Mouse (Mus musculus) intestine, embryonic 16.5 days (tissue): ENCODE results near the gene Sec23b. TPM values are rescaled to one million over a fixed set of nuclear protein-coding genes. Genes with fewer than 3 reads are reported as not detected.
A peak's percentile ranks its signal among the peaks of the same experiment; 100 is the strongest.

Source experiments
- ATAC-seq: fragments of 200-750 bp; cut with Nextera tagmentation; 2 replicates; pipeline ENCODE4 v1.8.0; 2017; ENCODE audit warnings: moderate TSS enrichment, moderate library complexity
- H3K27ac ChIP-seq: fragments of 300-500 bp; sonication (generic); 2 replicates; pipeline ENCODE4 v1.5.1; 2014; ENCODE audit warnings: mild to moderate bottlenecking, low read length
- H3K27me3 ChIP-seq: fragments of 300-500 bp; sonication (generic); replicated peaks from 2 replicates; pipeline ENCODE4 v1.6.1; 2014; ENCODE audit warnings: low read length, control low read depth, mixed read lengths; ENCODE audit not compliant: control insufficient read depth, insufficient read depth
- H3K36me3 ChIP-seq: fragments of 300-500 bp; sonication (generic); 2 replicates; pipeline ENCODE4 v1.6.1; 2014; ENCODE audit warnings: low read length, control low read depth; ENCODE audit not compliant: control insufficient read depth, insufficient read depth
- H3K4me1 ChIP-seq: fragments of 300-500 bp; sonication (generic); 2 replicates; pipeline ENCODE4 v1.6.1; 2014; ENCODE audit warnings: low read length, control low read depth, mixed read lengths; ENCODE audit not compliant: control insufficient read depth, insufficient read depth
- H3K4me2 ChIP-seq: fragments of 300-500 bp; sonication (generic); 2 replicates; pipeline ENCODE4 v1.6.1; 2014; ENCODE audit warnings: low read depth, low read length, control low read depth
- H3K4me3 ChIP-seq: fragments of 300-500 bp; sonication (generic); 2 replicates; pipeline ENCODE4 v1.5.1; 2014; ENCODE audit warnings: mild to moderate bottlenecking, low read length
- H3K9ac ChIP-seq: fragments of 300-500 bp; sonication (generic); 2 replicates; pipeline ENCODE4 v1.6.1; 2014; ENCODE audit warnings: low read depth, low read length
- H3K9me3 ChIP-seq: fragments of 300-500 bp; sonication (generic); 2 replicates; pipeline ENCODE4 v1.6.1; 2016; ENCODE audit warnings: low read length, control low read depth; ENCODE audit not compliant: control insufficient read depth
- WGBS: fragments of 180-500 bp; shearing (Covaris S2); extraction: QIAGEN DNeasy Blood & Tissue Kit; methylation state at CpG from one replicate; pipeline ENCODE4 v1.1.7; 2014; 5-methylcytosine and 5-hydroxymethylcytosine counted together
- polyA plus RNA-seq: library from polyadenylated mRNA; unstranded; fragments of >200 nt; fragmentation: Nextera tagmentation; extraction: Ambion mirVana; gene quantifications from 2 replicates; pipeline ENCODE4 v1.2.1, GENCODE M21; 2015

Gene Sec23b
- polyA plus RNA-seq, result 98.3 and 104 TPM in 2 replicates

- peak within 1 kb of the TSS; percentile 89 for H3K9ac ChIP-seq
- under 1% methylated on average over 44 of the region's 44 CpGs for WGBS
- peak; percentile 99 for ATAC-seq
Measured at GRCm38 (mm10) chr2:144555820-144556552, at the start of gene Sec23b. Gene Sec23b (plus strand): TSS chr2:144556229.

GRCm38 (mm10) chr2:144514619-144515018 is 41.4 kb upstream of the Sec23b start:
- Histone ChIP-seq H3K9ac (no peak overlapping the region), H3K4me2 (no peak overlapping the region), H3K27me3 (no peaks in the 10 kb centered on the region), H3K4me1 (no peaks in the 10 kb centered on the region), H3K9me3 (no peaks in the 10 kb centered on the region), H3K27ac (no peak overlapping the region), H3K4me3 (no peak overlapping the region), H3K36me3 (no peaks in the 10 kb centered on the region)
- no peak for ATAC-seq
- WGBS, result 77% methylated on average over 3 of the region's 3 CpGs

More at GRCm38 (mm10) chr2:144555820-144556552, at the start of gene Sec23b:
- Histone ChIP-seq H3K9me3 (no peaks in the 10 kb centered on the region), H3K27ac (peak within 1 kb of the TSS; percentile 96), H3K4me3 (peak within 1 kb of the TSS; percentile 92), H3K4me1 (peaks cover 3% of the 10 kb centered on the region; the same call in 1 of the 2 replicates), H3K27me3 (no peaks in the 10 kb centered on the region), H3K4me2 (peak within 1 kb of the TSS; percentile 69), H3K36me3 (0 out of 2 replicates have a peak, but pooled peaks cover 2% of the 10 kb centered on the region)

- WGBS, result 72% methylated on average over 3 of the region's 3 CpGs
- Histone ChIP-seq H3K27ac (no peak overlapping the region), H3K4me1 (no peaks in the 10 kb centered on the region), H3K9ac (no peak overlapping the region), H3K27me3 (no peaks in the 10 kb centered on the region), H3K4me3 (no peak overlapping the region), H3K36me3 (no peaks in the 10 kb centered on the region), H3K9me3 (no peaks in the 10 kb centered on the region), H3K4me2 (no peak overlapping the region)
- ATAC-seq, result no peak
Measured at GRCm38 (mm10) chr2:144519772-144520171, 36.3 kb upstream of the Sec23b start.

GRCm38 (mm10) chr2:144525856-144526255 is 30.2 kb upstream of the Sec23b start:
- no peaks in the 10 kb centered on the region for H3K27me3 ChIP-seq
- WGBS, result 52% methylated on average over 10 of the region's 10 CpGs
- no peak for ATAC-seq
- no peak overlapping the region for H3K9ac ChIP-seq
- no peak overlapping the region for H3K4me2 ChIP-seq
- H3K4me3 ChIP-seq, result no peak overlapping the region
- H3K9me3 ChIP-seq, result no peaks in the 10 kb centered on the region
- no peak overlapping the region for H3K27ac ChIP-seq
- H3K4me1 ChIP-seq, result peaks cover 12% of the 10 kb centered on the region
- H3K36me3 ChIP-seq, result no peaks in the 10 kb centered on the region

- Histone ChIP-seq H3K36me3 (no peaks in the 10 kb centered on the region), H3K4me2 (peak within 1 kb of the TSS; percentile 96), H3K9ac (peak within 1 kb of the TSS; percentile 94), H3K9me3 (no peaks in the 10 kb centered on the region), H3K27me3 (no peaks in the 10 kb centered on the region), H3K4me3 (peak within 1 kb of the TSS; percentile 98), H3K4me1 (peaks cover 12% of the 10 kb centered on the region), H3K27ac (peak within 1 kb of the TSS; percentile 91)
- 1% methylated on average over 56 of the region's 56 CpGs for WGBS
- peak; percentile 99 for ATAC-seq
Measured at GRCm38 (mm10) chr2:144526981-144527820, 28.8 kb upstream of the Sec23b start, which contains the start of the genes Dzank1 and Polr3f. Gene Dzank1 (minus strand): TSS chr2:144527414. Gene Polr3f (plus strand): TSS chr2:144527718.

GRCm38 (mm10) chr2:144527821-144528174 is 28.2 kb upstream of the Sec23b start:
- ATAC-seq, result peak; percentile 55
- H3K4me2 ChIP-seq, result peak overlapping the region; percentile 96
- H3K36me3 ChIP-seq, result no peaks in the 10 kb centered on the region
- peak overlapping the region; percentile 91 for H3K27ac ChIP-seq
- WGBS, result 0% methylated on average over 25 of the region's 25 CpGs
- H3K4me3 ChIP-seq, result peak overlapping the region; percentile 98
- H3K9ac ChIP-seq, result peak overlapping the region; percentile 94
- no peaks in the 10 kb centered on the region for H3K27me3 ChIP-seq
- no peaks in the 10 kb centered on the region for H3K9me3 ChIP-seq
- H3K4me1 ChIP-seq, result peaks cover 12% of the 10 kb centered on the region

GRCm38 (mm10) chr2:144537123-144537522 is 18.9 kb upstream of the Sec23b start:
- WGBS, result 93% methylated on average over 7 of the region's 7 CpGs
- ATAC-seq, result no peak
- Histone ChIP-seq H3K27me3 (no peaks in the 10 kb centered on the region), H3K4me3 (no peak overlapping the region), H3K9me3 (no peaks in the 10 kb centered on the region), H3K4me1 (no peaks in the 10 kb centered on the region), H3K36me3 (peaks cover 34% of the 10 kb centered on the region), H3K27ac (no peak overlapping the region), H3K4me2 (no peak overlapping the region), H3K9ac (no peak overlapping the region)

- Histone ChIP-seq H3K36me3 (peaks cover 14% of the 10 kb centered on the region), H3K4me2 (no peak overlapping the region), H3K27me3 (no peaks in the 10 kb centered on the region), H3K9ac (no peak overlapping the region), H3K4me1 (peaks cover 4% of the 10 kb centered on the region; the same call in 1 of the 2 replicates), H3K4me3 (no peak overlapping the region), H3K9me3 (no peaks in the 10 kb centered on the region), H3K27ac (no peak overlapping the region)
- 86% methylated on average over 4 of the region's 4 CpGs for WGBS
- ATAC-seq, result no peak
Measured at GRCm38 (mm10) chr2:144541246-144541645, 14.8 kb upstream of the Sec23b start.

- peaks cover 3% of the 10 kb centered on the region for H3K36me3 ChIP-seq
Measured at GRCm38 (mm10) chr2:144543670-144544069, 12.4 kb upstream of the Sec23b start.

More at GRCm38 (mm10) chr2:144543670-144544069, 12.4 kb upstream of the Sec23b start:
- H3K4me1 ChIP-seq, result peaks cover 4% of the 10 kb centered on the region; the same call in 1 of the 2 replicates
- H3K27me3 ChIP-seq, result no peaks in the 10 kb centered on the region
- no peak overlapping the region for H3K9ac ChIP-seq
- 88% methylated on average over 6 of the region's 6 CpGs for WGBS
- no peak overlapping the region for H3K27ac ChIP-seq
- no peaks in the 10 kb centered on the region for H3K9me3 ChIP-seq
- H3K4me2 ChIP-seq, result no peak overlapping the region
- ATAC-seq, result no peak
- no peak overlapping the region for H3K4me3 ChIP-seq
